Mouse (Mus musculus) kidney, embryonic 14.5 days (tissue): ENCODE data around the gene Fam136a. TPM values are rescaled to one million over a fixed set of nuclear protein-coding genes. Genes with fewer than 3 reads are reported as not detected.
"Not testable (repeated sequence)": the region's sequence is repeated elsewhere in the genome, so short reads cannot be mapped to it uniquely, and the experiment has no call there.

Experiments used
- ATAC-seq: fragments of 200-750 bp; cut with Nextera tagmentation; 2 replicates; pipeline ENCODE4 v1.8.0; 2017; ENCODE audit warnings: moderate number of reproducible peaks, mild to moderate bottlenecking, moderate TSS enrichment, moderate library complexity; ENCODE audit not compliant: low FRiP score, low TSS enrichment
- H3K27ac ChIP-seq: fragments of 300-500 bp; sonication (generic); 2 replicates; pipeline ENCODE4 v1.5.1; 2014; ENCODE audit warnings: low read depth, mild to moderate bottlenecking, low read length, moderate library complexity, mixed read lengths
- H3K27me3 ChIP-seq: fragments of 300-500 bp; sonication (generic); 2 replicates; pipeline ENCODE4 v1.6.1; 2014; ENCODE audit warnings: mild to moderate bottlenecking, low read length; ENCODE audit not compliant: control insufficient read depth, insufficient read depth
- H3K36me3 ChIP-seq: fragments of 300-500 bp; sonication (generic); 2 replicates; pipeline ENCODE4 v1.6.1; 2014; ENCODE audit warnings: low read length, mixed read lengths; ENCODE audit not compliant: control insufficient read depth, insufficient read depth
- H3K4me1 ChIP-seq: fragments of 300-500 bp; sonication (generic); 2 replicates; pipeline ENCODE4 v1.6.1; 2014; ENCODE audit warnings: low read length, mixed read lengths; ENCODE audit not compliant: control insufficient read depth, insufficient read depth
- H3K4me2 ChIP-seq: fragments of 300-500 bp; sonication (generic); replicated peaks from 2 replicates; pipeline ENCODE4 v1.6.1; 2014; ENCODE audit warnings: low read depth, mild to moderate bottlenecking, low read length
- H3K4me3 ChIP-seq: fragments of 300-500 bp; sonication (generic); 2 replicates; pipeline ENCODE4 v1.5.1; 2014; ENCODE audit warnings: mild to moderate bottlenecking, low read length
- H3K9ac ChIP-seq: fragments of 300-500 bp; sonication (generic); 2 replicates; pipeline ENCODE4 v1.6.1; 2014; ENCODE audit warnings: low read depth, mild to moderate bottlenecking, low read length, moderate library complexity
- H3K9me3 ChIP-seq: fragments of 300-500 bp; sonication (generic); 2 replicates; pipeline ENCODE4 v1.6.1; 2016; ENCODE audit warnings: low read length; ENCODE audit not compliant: control insufficient read depth
- WGBS: fragments of 180-500 bp; shearing (Covaris S2); extraction: QIAGEN DNeasy Blood & Tissue Kit; methylation state at CpG from one replicate; pipeline ENCODE4 v1.1.7; 2014; 5-methylcytosine and 5-hydroxymethylcytosine counted together
- polyA plus RNA-seq: library from polyadenylated mRNA; unstranded; fragments of >200 nt; fragmentation: Nextera tagmentation; extraction: Ambion mirVana; gene quantifications from 2 replicates; pipeline ENCODE4 v1.2.1, GENCODE M21; 2014

Fam136a gene
- polyA plus RNA-seq, 1 experiment from 2014 or later: 156 TPM

DNA sequence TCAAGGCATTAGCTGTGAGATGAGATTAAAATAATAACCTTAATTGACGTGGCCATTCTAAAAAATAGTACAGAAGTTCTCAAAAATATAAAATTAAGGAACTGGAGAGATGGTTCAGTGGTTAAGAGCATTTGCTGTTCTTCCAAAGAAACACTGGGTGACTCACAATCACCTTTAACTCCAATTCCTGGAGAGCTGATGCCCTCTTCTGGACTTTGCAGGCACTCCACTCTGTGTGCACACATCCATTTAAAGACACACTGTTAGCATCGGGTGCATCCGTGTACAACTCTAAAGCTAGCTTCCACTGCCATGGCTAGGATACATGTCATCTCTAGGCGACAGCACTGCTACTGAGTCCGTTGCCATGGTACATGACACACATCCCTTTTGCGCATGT, 35.5 kb upstream of the Fam136a start:
- H3K4me2 ChIP-seq: no peak overlapping the region
- H3K9me3 ChIP-seq: peaks cover 3% of the 10 kb centered on the region; the same call in 1 of the 2 replicates
- no peak overlapping the region for H3K9ac ChIP-seq
- no peak overlapping the region for H3K4me3 ChIP-seq
- no peak overlapping the region for H3K27ac ChIP-seq
- peaks cover 5% of the 10 kb centered on the region; the same call in 1 of the 2 replicates for H3K4me1 ChIP-seq
- 91% methylated on average over 6 of the region's 6 CpGs for WGBS
- H3K27me3 ChIP-seq: no peaks in the 10 kb centered on the region
- no peak for ATAC-seq
- H3K36me3 ChIP-seq: no peaks in the 10 kb centered on the region

DNA sequence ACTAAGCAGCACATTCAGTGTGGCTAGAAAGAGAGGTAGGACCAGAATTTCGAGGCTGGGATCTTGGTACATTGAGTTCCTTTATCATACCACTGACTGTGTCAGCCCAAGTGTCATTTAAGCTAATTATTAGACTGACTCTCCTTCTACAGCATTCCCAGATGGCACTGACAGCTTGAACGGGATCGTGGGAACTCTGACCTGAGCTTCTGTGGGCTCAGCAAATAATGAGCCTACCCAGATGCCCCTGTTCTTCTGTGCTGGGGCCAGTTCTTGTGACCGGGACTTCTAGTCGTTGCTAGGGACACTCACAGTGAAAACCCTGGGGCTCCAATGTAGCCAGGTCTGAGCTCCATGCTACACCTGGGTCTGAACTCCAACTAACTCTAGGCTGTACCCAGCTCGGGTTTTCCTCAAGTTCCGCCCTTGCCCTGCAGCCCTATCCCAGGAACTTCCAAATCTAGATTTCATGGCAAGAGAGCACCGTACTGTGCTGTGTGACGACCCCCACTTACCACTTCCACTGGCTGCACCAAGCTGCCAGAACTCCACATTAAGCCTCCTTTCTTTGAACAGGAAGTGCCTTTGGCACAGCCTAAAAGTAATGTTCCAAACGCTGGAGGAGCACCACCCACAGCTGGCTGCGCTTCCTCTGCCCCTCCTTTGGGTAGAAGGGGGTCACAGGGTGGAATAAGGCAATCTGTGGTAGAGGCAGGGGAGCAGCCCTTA, 30.2 kb upstream of the Fam136a start:
- no peak overlapping the region for H3K4me3 ChIP-seq
- no peaks in the 10 kb centered on the region; the same call in 1 of the 2 replicates for H3K4me1 ChIP-seq
- H3K9ac ChIP-seq: no peak overlapping the region
- H3K27me3 ChIP-seq: no peaks in the 10 kb centered on the region
- H3K27ac ChIP-seq: no peak overlapping the region
- no peak overlapping the region for H3K4me2 ChIP-seq
- 66% methylated on average over 11 of the region's 11 CpGs for WGBS
- H3K36me3 ChIP-seq: no peaks in the 10 kb centered on the region
- ATAC-seq: no peak
- no peaks in the 10 kb centered on the region for H3K9me3 ChIP-seq

DNA sequence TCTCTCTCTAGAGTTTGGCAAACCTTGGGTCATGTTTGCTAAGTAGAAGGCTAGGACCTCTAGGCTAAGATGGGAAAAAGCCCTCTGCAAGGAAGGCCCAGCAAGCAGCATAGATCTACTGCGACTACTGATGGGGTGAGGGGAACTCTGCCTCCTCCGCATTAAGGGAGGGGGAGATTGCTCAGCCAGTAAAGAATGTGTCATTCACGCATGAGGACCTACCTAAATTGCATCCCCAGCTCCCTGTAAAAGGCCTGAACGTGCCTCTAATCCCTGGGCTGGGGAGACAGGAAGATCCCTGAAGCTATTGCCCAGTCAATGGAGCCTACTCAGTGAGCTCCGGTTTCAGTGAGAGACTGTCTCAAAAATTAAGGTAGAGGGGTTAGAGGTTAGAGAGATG, 29.6 kb upstream of the Fam136a start:
- ATAC-seq: no peak
- no peaks in the 10 kb centered on the region for H3K36me3 ChIP-seq
- no peak overlapping the region for H3K4me3 ChIP-seq
- H3K9ac ChIP-seq: no peak overlapping the region
- 45% methylated on average over 5 of the region's 5 CpGs for WGBS
- H3K27ac ChIP-seq: no peak overlapping the region
- no peak overlapping the region for H3K4me2 ChIP-seq
- no peaks in the 10 kb centered on the region for H3K27me3 ChIP-seq
- H3K9me3 ChIP-seq: no peaks in the 10 kb centered on the region
- no peaks in the 10 kb centered on the region; the same call in 1 of the 2 replicates for H3K4me1 ChIP-seq

DNA sequence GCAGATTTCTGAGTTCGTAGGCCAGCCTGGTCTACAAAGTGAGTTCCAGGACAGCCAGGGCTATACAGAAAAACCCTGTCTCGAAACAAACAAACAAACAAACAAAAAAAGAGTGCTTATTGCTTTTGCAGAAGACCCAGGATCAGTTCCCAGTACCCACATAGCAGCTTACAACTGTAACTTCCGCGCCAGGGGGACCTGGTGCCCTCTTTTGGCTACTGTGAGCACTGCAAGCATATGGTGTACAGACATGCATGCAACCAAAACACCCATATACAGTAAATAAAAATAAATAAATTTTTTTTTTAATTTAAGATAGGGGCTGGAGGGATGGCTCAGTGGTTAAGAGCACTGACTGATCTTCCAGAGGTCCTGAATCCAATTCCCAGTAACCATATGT, 29.1 kb upstream of the Fam136a start:
- not testable (repeated sequence) for H3K4me2 ChIP-seq, H3K27ac ChIP-seq, H3K36me3 ChIP-seq, ATAC-seq, H3K9ac ChIP-seq, H3K9me3 ChIP-seq, H3K4me1 ChIP-seq, H3K27me3 ChIP-seq, H3K4me3 ChIP-seq
- 89% methylated on average over 4 of the region's 4 CpGs for WGBS

DNA sequence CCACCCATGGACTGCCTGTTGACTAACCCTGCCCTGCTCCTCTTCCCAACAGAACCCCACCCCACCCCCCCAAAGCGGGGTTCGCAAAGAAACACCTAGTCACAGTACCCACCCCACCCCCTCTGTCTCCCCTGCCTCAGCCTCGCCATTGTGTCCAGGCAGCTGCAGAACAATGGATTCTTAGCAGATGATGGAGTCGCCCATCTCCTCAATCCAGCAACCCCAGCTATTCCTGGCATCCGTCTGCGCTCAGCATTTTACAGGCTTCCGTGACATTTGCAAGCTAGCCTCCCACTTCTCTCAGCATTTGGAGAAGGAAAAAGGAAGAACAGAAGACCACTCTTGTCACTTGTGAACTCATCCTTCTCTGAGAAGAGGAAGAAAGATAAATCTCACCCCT, 21.8 kb upstream of the Fam136a start:
- Histone ChIP-seq H3K36me3 (no peaks in the 10 kb centered on the region), H3K9me3 (no peaks in the 10 kb centered on the region), H3K4me2 (peak overlapping the region; percentile 13), H3K4me1 (no peaks in the 10 kb centered on the region), H3K4me3 (no peak overlapping the region), H3K27ac (no peak overlapping the region), H3K27me3 (no peaks in the 10 kb centered on the region), H3K9ac (no peak overlapping the region)
- no peak for ATAC-seq
- WGBS: 20% methylated on average over 7 of the region's 7 CpGs

DNA sequence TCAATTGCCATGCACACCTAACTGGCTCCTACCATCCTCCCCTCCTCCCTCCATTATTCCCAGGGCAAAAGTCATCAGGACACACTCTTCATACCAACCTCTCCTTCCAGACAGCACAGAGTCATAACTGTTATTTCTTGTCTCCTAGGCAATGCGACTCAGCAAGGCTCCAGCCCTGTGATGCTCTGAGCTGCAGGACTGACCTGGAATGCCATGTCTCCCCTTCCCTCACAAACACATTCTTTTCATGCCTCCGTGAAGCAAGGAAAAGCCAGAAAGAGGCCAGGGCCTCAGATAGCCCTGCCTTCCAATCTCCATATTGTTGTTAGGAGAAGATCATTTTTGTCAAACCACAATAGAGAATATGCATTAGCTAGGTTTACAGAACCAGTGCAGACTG, 19.4 kb upstream of the Fam136a start:
- Histone ChIP-seq H3K4me1 (no peaks in the 10 kb centered on the region), H3K9ac (no peak overlapping the region), H3K27ac (no peak overlapping the region), H3K36me3 (no peaks in the 10 kb centered on the region), H3K4me2 (no peak overlapping the region), H3K9me3 (no peaks in the 10 kb centered on the region), H3K27me3 (no peaks in the 10 kb centered on the region), H3K4me3 (no peak overlapping the region)
- WGBS: 72% methylated on average over 2 of the region's 2 CpGs
- ATAC-seq: no peak

DNA sequence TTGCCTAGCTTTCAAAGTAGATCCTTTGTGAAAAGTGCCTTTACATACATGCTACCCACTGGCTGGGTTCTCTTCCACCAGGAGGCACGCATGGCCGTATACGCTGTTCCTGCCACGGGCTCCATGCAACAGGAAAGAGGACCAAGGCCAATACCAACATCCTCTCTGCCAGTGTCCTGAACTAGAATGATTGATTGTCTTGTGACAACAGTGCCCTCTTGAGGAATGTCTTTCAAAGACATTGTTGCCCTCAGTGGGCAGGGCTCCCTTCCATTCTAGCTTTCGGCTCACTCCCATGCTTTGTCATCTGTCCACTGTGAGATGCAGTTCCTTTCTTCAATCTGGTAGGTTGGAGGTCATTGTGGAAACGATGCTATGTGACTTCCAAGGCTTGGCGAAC, 16.2 kb upstream of the Fam136a start:
- H3K4me2 ChIP-seq: no peak overlapping the region
- no peak overlapping the region for H3K4me3 ChIP-seq
- no peaks in the 10 kb centered on the region for H3K4me1 ChIP-seq
- no peak for ATAC-seq
- no peaks in the 10 kb centered on the region for H3K27me3 ChIP-seq
- H3K9ac ChIP-seq: no peak overlapping the region
- H3K27ac ChIP-seq: no peak overlapping the region
- H3K9me3 ChIP-seq: no peaks in the 10 kb centered on the region
- no peaks in the 10 kb centered on the region for H3K36me3 ChIP-seq
- 64% methylated on average over 7 of the region's 7 CpGs for WGBS

DNA sequence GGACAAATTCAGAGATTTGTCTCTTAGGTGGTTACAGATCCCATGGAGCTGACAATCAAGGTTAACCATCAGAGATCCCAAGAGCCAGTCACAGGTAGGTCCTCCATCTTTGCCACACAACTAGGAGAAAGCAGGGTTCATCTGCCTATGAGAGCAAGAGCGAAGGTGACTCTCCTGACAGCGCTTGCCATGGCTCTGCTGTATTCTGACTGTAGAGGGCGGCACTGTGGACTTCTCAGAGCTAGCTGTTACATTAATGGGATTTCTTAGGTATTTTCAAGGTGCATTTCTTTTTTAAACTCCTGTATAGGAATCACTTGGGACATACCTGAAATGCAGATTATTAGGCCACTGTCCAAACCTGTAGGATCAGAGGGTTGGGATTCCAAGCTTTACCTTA, 10.5 kb upstream of the Fam136a start:
- H3K4me2 ChIP-seq: no peak overlapping the region
- no peaks in the 10 kb centered on the region for H3K9me3 ChIP-seq
- no peak for ATAC-seq
- no peak overlapping the region for H3K27ac ChIP-seq
- H3K27me3 ChIP-seq: no peaks in the 10 kb centered on the region
- H3K4me3 ChIP-seq: no peak overlapping the region
- no peak overlapping the region for H3K9ac ChIP-seq
- no peaks in the 10 kb centered on the region for H3K36me3 ChIP-seq
- WGBS: 79% methylated on average over 3 of the region's 3 CpGs
- no peaks in the 10 kb centered on the region for H3K4me1 ChIP-seq

DNA sequence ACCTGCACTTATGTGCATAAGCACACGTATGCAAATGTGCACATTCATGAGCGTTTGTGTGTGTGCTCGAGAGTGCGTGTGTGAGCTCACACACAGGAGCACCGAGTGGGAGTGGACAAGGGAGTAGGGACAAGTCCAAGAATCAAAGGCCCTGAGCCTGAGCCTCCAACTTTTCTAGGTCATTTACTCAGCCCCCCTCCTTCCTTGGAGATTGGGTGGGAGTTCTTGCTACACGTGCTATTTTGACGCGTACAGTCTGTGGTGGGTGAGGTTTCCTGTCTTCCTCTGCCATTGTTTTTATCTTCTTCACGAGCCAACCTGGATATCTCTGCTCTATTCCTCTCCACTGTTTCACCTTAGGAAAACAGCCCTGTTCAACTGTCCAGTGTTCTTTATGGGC, 8.5 kb upstream of the Fam136a start:
- no peaks in the 10 kb centered on the region; the same call in 1 of the 2 replicates for H3K4me1 ChIP-seq
- H3K9me3 ChIP-seq: no peaks in the 10 kb centered on the region
- H3K27ac ChIP-seq: no peak overlapping the region
- no peaks in the 10 kb centered on the region for H3K27me3 ChIP-seq
- H3K9ac ChIP-seq: no peak overlapping the region
- WGBS: 54% methylated on average over 9 of the region's 9 CpGs
- no peak overlapping the region for H3K4me2 ChIP-seq
- H3K4me3 ChIP-seq: no peak overlapping the region
- no peak for ATAC-seq
- no peaks in the 10 kb centered on the region for H3K36me3 ChIP-seq
